Mouse (Mus musculus) liver, embryonic 13.5 days (tissue): Measurements from ENCODE around the gene Gm20721. TPM values are rescaled to one million over a fixed set of nuclear protein-coding genes. Genes with fewer than 3 reads are reported as not detected.

Experiments
- ATAC-seq: fragments of 200-750 bp; cut with Nextera tagmentation; 2 replicates; pipeline ENCODE4 v1.8.0; 2017; ENCODE audit warnings: low read depth, mild to moderate bottlenecking, moderate number of reproducible peaks, moderate library complexity
- DNase-seq: peaks from one replicate; pipeline ENCODE4 v3.0.0; 2022
- H3K27ac ChIP-seq: fragments of 300-500 bp; sonication (generic); 2 replicates; pipeline ENCODE4 v1.5.1; 2015; ENCODE audit warnings: moderate library complexity, mild to moderate bottlenecking, inconsistent platforms
- H3K27me3 ChIP-seq: fragments of 300-500 bp; sonication (generic); 2 replicates; pipeline ENCODE4 v1.6.1; 2015; ENCODE audit warnings: mild to moderate bottlenecking, inconsistent platforms
- H3K36me3 ChIP-seq: fragments of 300-500 bp; sonication (generic); 2 replicates; pipeline ENCODE4 v1.6.1; 2015; ENCODE audit warnings: mild to moderate bottlenecking, inconsistent platforms
- H3K4me1 ChIP-seq: fragments of 300-500 bp; sonication (generic); replicated peaks from 2 replicates; pipeline ENCODE4 v1.6.1; 2015; ENCODE audit warnings: inconsistent platforms
- H3K4me2 ChIP-seq: fragments of 300-500 bp; sonication (generic); 2 replicates; pipeline ENCODE4 v1.6.1; 2015; ENCODE audit warnings: inconsistent platforms, mild to moderate bottlenecking, moderate library complexity
- H3K4me3 ChIP-seq: fragments of 300-500 bp; sonication (generic); replicated peaks from 2 replicates; pipeline ENCODE4 v1.5.1; 2015; ENCODE audit warnings: mild to moderate bottlenecking, inconsistent platforms
- H3K9ac ChIP-seq: fragments of 300-500 bp; sonication (generic); 2 replicates; pipeline ENCODE4 v1.6.1; 2015; ENCODE audit warnings: mild to moderate bottlenecking, inconsistent platforms
- H3K9me3 ChIP-seq: fragments of 300-500 bp; sonication (generic); replicated peaks from 2 replicates; pipeline ENCODE4 v1.6.1; 2016; ENCODE audit warnings: inconsistent platforms
- WGBS: fragments of 180-500 bp; shearing (Covaris S2); methylation state at CpG from one replicate; pipeline ENCODE4 v1.1.7; 2015; ENCODE audit not compliant: insufficient replicate concordance; 5-methylcytosine and 5-hydroxymethylcytosine counted together
- polyA plus RNA-seq: library from polyadenylated mRNA; unstranded; fragments of >200 nt; fragmentation: Nextera tagmentation; extraction: Ambion mirVana; gene quantifications from 2 replicates; pipeline ENCODE4 v1.2.1, GENCODE M21; 2015

Gene Gm20721
- polyA plus RNA-seq, 1 experiment from 2014 or later = 43.2 TPM

- Histone ChIP-seq H3K36me3 (peaks cover 95% of the 10 kb centered on the region), H3K27ac (no peak within 1 kb of the TSS), H3K9me3 (peaks cover 30% of the 10 kb centered on the region), H3K9ac (no peak within 1 kb of the TSS), H3K4me3 (peak within 1 kb of the TSS; percentile 29), H3K4me2 (peak within 1 kb of the TSS; percentile 35), H3K27me3 (peaks cover 60% of the 10 kb centered on the region), H3K4me1 (peaks cover 2% of the 10 kb centered on the region; the same call in 1 of the 2 replicates)
- DNase-seq (no peak), ATAC-seq (no peak)
- 55% methylated on average over 19 of the region's 19 CpGs for WGBS
Measured at GRCm38 (mm10) chr2:174284011-174284410, 62.5 kb downstream of the Gm20721 start, which contains the start of gene Gnas. Gene Gnas (plus strand): TSS chr2:174284320.

GRCm38 (mm10) chr2:174283341-174283740 lies 63.2 kb downstream of the Gm20721 start:
- Histone ChIP-seq H3K4me3 (no peak overlapping the region), H3K36me3 (peaks cover 89% of the 10 kb centered on the region)

More at GRCm38 (mm10) chr2:174283341-174283740, 63.2 kb downstream of the Gm20721 start:
- H3K9me3 ChIP-seq = peaks cover 30% of the 10 kb centered on the region
- H3K27me3 ChIP-seq = peaks cover 53% of the 10 kb centered on the region
- H3K9ac ChIP-seq = no peak overlapping the region
- ATAC-seq = no peak
- WGBS = 46% methylated on average over 11 of the region's 11 CpGs
- peak overlapping the region; percentile 35 for H3K4me2 ChIP-seq
- no peak overlapping the region for H3K27ac ChIP-seq
- no peak for DNase-seq
- H3K4me1 ChIP-seq = no peaks in the 10 kb centered on the region; the same call in 1 of the 2 replicates

Other genes with a start within 250 kb of the Gm20721 start
- 29.8 and 31.1 TPM in 2 replicates for gene Npepl1, start 236.4 kb downstream of the Gm20721 start, polyA plus RNA-seq
- 343 and 362 TPM in 2 replicates for gene Gnas, start 62.4 kb downstream of the Gm20721 start, polyA plus RNA-seq
- 75.2 and 82.0 TPM in 2 replicates for gene Nelfcd, start 69.1 kb upstream of the Gm20721 start, polyA plus RNA-seq
- 103 and 111 TPM in 2 replicates for gene Ctsz, start 92.3 kb upstream of the Gm20721 start, polyA plus RNA-seq
- gene Tubb1, start 104.0 kb upstream of the Gm20721 start, polyA plus RNA-seq = 36.2 and 38.2 TPM in 2 replicates
- 445 and 472 TPM in 2 replicates for gene Atp5e, start 117.4 kb upstream of the Gm20721 start, polyA plus RNA-seq
- gene Prelid3b, start 126.4 kb upstream of the Gm20721 start, polyA plus RNA-seq = 115 and 131 TPM in 2 replicates